Mouse (Mus musculus) neural tube, embryonic 12.5 days (tissue): ENCODE measurements around the gene Abcb8. TPM values are rescaled to one million over a fixed set of nuclear protein-coding genes. Genes with fewer than 3 reads are reported as not detected.
A peak's percentile ranks its signal among the peaks of the same experiment; 100 is the strongest.
"Not testable (repeated sequence)": the region's sequence is repeated elsewhere in the genome, so short reads cannot be mapped to it uniquely, and the experiment has no call there.

Experiments used
- ATAC-seq: fragments of 200-750 bp; cut with Nextera tagmentation; 2 replicates; pipeline ENCODE4 v1.8.0; 2017; ENCODE audit warnings: low read depth, mild to moderate bottlenecking, moderate TSS enrichment, moderate library complexity; ENCODE audit not compliant: low FRiP score
- H3K27ac ChIP-seq: fragments of 300-500 bp; sonication (generic); 2 replicates; pipeline ENCODE4 v1.5.1; 2016
- H3K27me3 ChIP-seq: fragments of 300-500 bp; sonication (generic); replicated peaks from 2 replicates; pipeline ENCODE4 v1.6.1; 2016; ENCODE audit warnings: mild to moderate bottlenecking
- H3K36me3 ChIP-seq: fragments of 300-500 bp; sonication (generic); 2 replicates; pipeline ENCODE4 v1.6.1; 2016; ENCODE audit warnings: mild to moderate bottlenecking
- H3K4me1 ChIP-seq: fragments of 300-500 bp; sonication (generic); 2 replicates; pipeline ENCODE4 v1.6.1; 2016
- H3K4me2 ChIP-seq: fragments of 300-500 bp; sonication (generic); replicated peaks from 2 replicates; pipeline ENCODE4 v1.6.1; 2016; ENCODE audit warnings: mild to moderate bottlenecking
- H3K4me3 ChIP-seq: fragments of 300-500 bp; sonication (generic); 2 replicates; pipeline ENCODE4 v1.5.1; 2016
- H3K9ac ChIP-seq: fragments of 300-500 bp; sonication (generic); 2 replicates; pipeline ENCODE4 v1.6.1; 2016; ENCODE audit warnings: mild to moderate bottlenecking
- H3K9me3 ChIP-seq: fragments of 300-500 bp; sonication (generic); 2 replicates; pipeline ENCODE4 v1.6.1; 2016; ENCODE audit warnings: mild to moderate bottlenecking
- whole genome bisulfite sequencing: fragments of 180-500 bp; shearing (Covaris S2); methylation state at CpG from one replicate; pipeline ENCODE4 v1.1.7; 2016; 5-methylcytosine and 5-hydroxymethylcytosine counted together
- polyA plus RNA-seq: library from polyadenylated mRNA; unstranded; fragments of >200 nt; fragmentation: Nextera tagmentation; extraction: Ambion mirVana; gene quantifications from 2 replicates; pipeline ENCODE4 v1.2.1, GENCODE M21; 2016

Abcb8 gene
- polyA plus RNA-seq, 1 experiment from 2014 or later = 52.7 TPM

- H3K4me1 ChIP-seq = peaks cover 30% of the 10 kb centered on the region
- peak overlapping the region; percentile 54 for H3K9ac ChIP-seq
- H3K36me3 ChIP-seq = no peaks in the 10 kb centered on the region
- peak; percentile 52 for ATAC-seq
- peaks cover 39% of the 10 kb centered on the region for H3K27me3 ChIP-seq
- H3K27ac ChIP-seq = 0 out of 2 replicates have a peak overlapping the region, but pooled peaks have one; percentile 12
- peak overlapping the region; percentile 95 for H3K4me2 ChIP-seq
- H3K4me3 ChIP-seq = peak overlapping the region; percentile 40
- H3K9me3 ChIP-seq = no peaks in the 10 kb centered on the region
- WGBS = under 1% methylated on average over 73 of the region's 73 CpGs
These were observed 5.9 kb upstream of the Abcb8 start for GRCm38 (mm10) chr5:24387264-24388241.

DNA sequence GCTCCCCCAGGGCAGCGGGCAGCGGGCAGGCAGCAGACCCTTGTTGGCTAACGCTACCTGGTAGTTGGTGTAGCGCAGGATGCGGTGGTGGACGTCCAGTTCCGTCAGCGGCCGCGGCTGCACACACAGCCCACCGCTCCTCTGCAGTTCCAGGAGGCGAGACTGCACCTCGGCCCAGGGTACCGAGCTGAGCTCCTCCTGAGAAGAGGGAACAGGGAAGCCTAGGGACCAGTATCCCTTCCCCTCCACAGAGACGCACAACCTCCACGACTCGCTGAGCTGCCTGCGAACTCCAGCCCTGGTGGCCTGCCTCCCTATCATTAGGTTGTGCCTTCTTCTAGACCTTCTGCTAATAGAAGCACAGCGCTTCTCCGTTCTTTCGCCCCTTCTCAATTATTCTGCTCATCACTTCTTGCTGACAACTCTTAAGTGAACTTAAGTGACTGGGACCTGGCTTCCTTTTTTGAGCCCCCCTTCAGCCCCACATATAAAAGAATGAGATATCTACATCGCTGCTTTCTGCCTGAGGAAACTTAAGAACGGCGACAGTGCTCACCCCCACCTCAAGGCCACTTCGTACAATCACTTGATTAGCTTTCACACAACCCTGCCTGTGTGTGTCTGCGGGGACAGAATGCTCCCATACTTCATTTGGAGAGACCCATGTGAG lies 5.1 kb upstream of the Abcb8 start:
- WGBS = 25% methylated on average over 26 of the region's 26 CpGs
- H3K4me2 ChIP-seq = peak overlapping the region; percentile 95
- peaks cover 39% of the 10 kb centered on the region for H3K27me3 ChIP-seq

GRCm38 (mm10) chr5:24389011-24389657 lies 4.3 kb upstream of the Abcb8 start:
- H3K27me3 ChIP-seq = peaks cover 39% of the 10 kb centered on the region

More for the DNA sequence above, 5.1 kb upstream of the Abcb8 start:
- ATAC-seq = no peak
- H3K36me3 ChIP-seq = no peaks in the 10 kb centered on the region
- 0 out of 2 replicates have a peak overlapping the region, but pooled peaks have one; percentile 12 for H3K27ac ChIP-seq
- peak overlapping the region; percentile 40 for H3K4me3 ChIP-seq
- H3K9ac ChIP-seq = peak overlapping the region; percentile 54
- peaks cover 23% of the 10 kb centered on the region for H3K4me1 ChIP-seq
- no peaks in the 10 kb centered on the region for H3K9me3 ChIP-seq

DNA sequence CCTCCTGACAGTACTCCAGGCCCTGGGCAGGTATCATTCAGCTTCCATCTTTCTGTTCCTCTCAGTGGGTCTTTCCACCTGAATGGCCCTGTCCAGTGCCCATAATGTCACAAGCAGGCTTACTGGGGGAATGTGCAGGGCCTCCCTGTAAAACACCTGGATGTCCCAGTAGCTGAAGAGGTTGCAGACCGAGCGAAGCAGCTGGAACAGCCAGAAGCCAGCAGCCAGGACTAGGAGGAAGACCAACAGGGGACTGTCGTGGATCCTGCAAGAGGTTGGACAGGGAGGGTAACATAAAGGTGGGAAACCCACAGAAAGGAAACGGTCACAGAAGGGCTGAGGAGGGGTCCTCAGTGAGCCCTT lies 3.8 kb upstream of the Abcb8 start:
- peaks cover 20% of the 10 kb centered on the region for H3K4me1 ChIP-seq
- H3K4me3 ChIP-seq = no peak overlapping the region
- no peaks in the 10 kb centered on the region for H3K9me3 ChIP-seq
- no peak overlapping the region for H3K4me2 ChIP-seq
- WGBS = 85% methylated on average over 4 of the region's 4 CpGs
- no peak for ATAC-seq
- H3K36me3 ChIP-seq = no peaks in the 10 kb centered on the region
- no peak overlapping the region for H3K27ac ChIP-seq
- no peak overlapping the region for H3K9ac ChIP-seq
- H3K27me3 ChIP-seq = peaks cover 39% of the 10 kb centered on the region

More at GRCm38 (mm10) chr5:24389011-24389657, 4.3 kb upstream of the Abcb8 start:
- no peak overlapping the region for H3K27ac ChIP-seq
- ATAC-seq = no peak
- no peak overlapping the region for H3K4me3 ChIP-seq
- H3K9me3 ChIP-seq = no peaks in the 10 kb centered on the region
- no peak overlapping the region for H3K9ac ChIP-seq
- 52% methylated on average over 7 of the region's 7 CpGs for WGBS
- H3K4me1 ChIP-seq = peaks cover 20% of the 10 kb centered on the region
- no peaks in the 10 kb centered on the region for H3K36me3 ChIP-seq
- 0 out of 2 replicates have a peak overlapping the region, but pooled peaks have one; percentile 95 for H3K4me2 ChIP-seq

GRCm38 (mm10) chr5:24391864-24392263 lies 1.6 kb upstream of the Abcb8 start, which contains the start of gene Atg9b:
Atg9b (minus strand) TSS chr5:24392143.
- Histone ChIP-seq H3K4me1 (peaks cover 19% of the 10 kb centered on the region), H3K27me3 (peaks cover 19% of the 10 kb centered on the region), H3K4me2 (no peak within 1 kb of the TSS), H3K36me3 (no peaks in the 10 kb centered on the region), H3K9me3 (no peaks in the 10 kb centered on the region), H3K27ac (no peak within 1 kb of the TSS), H3K4me3 (no peak within 1 kb of the TSS), H3K9ac (no peak within 1 kb of the TSS)
- WGBS = 82% methylated on average over 7 of the region's 7 CpGs
- no peak for ATAC-seq

GRCm38 (mm10) chr5:24392724-24393123 lies 739 bp upstream of the Abcb8 start:
- WGBS = 75% methylated on average over 7 of the region's 7 CpGs
- no peak overlapping the region for H3K4me2 ChIP-seq

DNA sequence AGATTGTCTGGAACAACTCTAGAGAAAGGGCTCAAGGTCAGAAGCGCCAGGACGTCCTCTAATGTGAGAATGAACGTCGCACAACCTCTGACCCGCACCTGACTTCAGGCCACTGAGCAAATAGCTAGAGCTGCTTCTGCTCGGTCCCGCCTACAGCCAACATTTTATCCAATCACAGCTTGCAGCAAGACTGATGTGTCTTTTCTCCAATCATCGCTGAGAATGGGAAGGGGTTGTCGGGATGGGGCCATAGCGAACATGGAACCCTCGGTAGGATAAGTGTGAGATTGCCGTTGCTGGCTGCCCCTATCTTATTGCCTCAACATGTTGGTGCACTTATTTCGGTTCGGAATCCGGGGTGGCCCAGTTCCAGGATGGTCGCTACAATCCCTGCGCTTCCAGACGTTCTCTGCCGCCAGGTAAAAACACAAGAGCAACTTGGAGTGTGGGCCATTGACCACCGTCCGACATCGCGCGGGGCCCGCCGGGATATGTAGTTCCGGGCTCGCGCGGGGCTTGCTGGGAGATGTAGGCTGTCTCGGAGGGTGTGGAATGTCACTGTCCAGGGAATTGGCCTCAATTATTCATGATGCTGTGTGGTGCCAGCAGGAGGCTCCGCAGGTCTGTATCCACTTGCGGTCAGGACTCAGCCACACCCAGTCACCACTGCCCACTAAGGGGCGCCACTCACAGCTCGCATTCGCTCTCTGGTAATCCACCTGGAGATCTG lies 867 bp downstream of the Abcb8 start:
- no peaks in the 10 kb centered on the region for H3K36me3 ChIP-seq
- H3K4me2 ChIP-seq = peak overlapping the region; percentile 55
- 0 out of 2 replicates have a peak, but pooled peaks cover 2% of the 10 kb centered on the region for H3K4me1 ChIP-seq
- no peaks in the 10 kb centered on the region for H3K27me3 ChIP-seq
- H3K27ac ChIP-seq = no peak overlapping the region
- no peaks in the 10 kb centered on the region for H3K9me3 ChIP-seq
- peak overlapping the region; percentile 19; the same call in 1 of the 2 replicates for H3K9ac ChIP-seq
- H3K4me3 ChIP-seq = peak overlapping the region; percentile 44
- WGBS = 1% methylated on average over 36 of the region's 36 CpGs
- ATAC-seq = peak; percentile 97

More at GRCm38 (mm10) chr5:24392724-24393123, 739 bp upstream of the Abcb8 start:
- peaks cover 11% of the 10 kb centered on the region for H3K27me3 ChIP-seq
- peaks cover 10% of the 10 kb centered on the region for H3K4me1 ChIP-seq
- H3K9me3 ChIP-seq = no peaks in the 10 kb centered on the region
- ATAC-seq = no peak
- no peak overlapping the region for H3K9ac ChIP-seq
- H3K36me3 ChIP-seq = no peaks in the 10 kb centered on the region
- H3K4me3 ChIP-seq = no peak overlapping the region
- H3K27ac ChIP-seq = no peak overlapping the region

- ATAC-seq, H3K9ac ChIP-seq, H3K27me3 ChIP-seq, H3K4me3 ChIP-seq, H3K4me1 ChIP-seq, H3K27ac ChIP-seq, H3K4me2 ChIP-seq, H3K9me3 ChIP-seq: not testable (repeated sequence)
- WGBS = 89% methylated on average over 6 of the region's 6 CpGs
- H3K36me3 ChIP-seq = peaks cover 14% of the 10 kb centered on the region
These were observed 2.8 kb downstream of the Abcb8 start for GRCm38 (mm10) chr5:24396254-24396653.

- 87% methylated on average over 10 of the region's 10 CpGs for WGBS
- H3K27me3 ChIP-seq = no peaks in the 10 kb centered on the region
- H3K9me3 ChIP-seq = no peaks in the 10 kb centered on the region
- ATAC-seq = no peak
- no peak overlapping the region for H3K4me2 ChIP-seq
- H3K4me1 ChIP-seq = no peaks in the 10 kb centered on the region
- no peak overlapping the region for H3K4me3 ChIP-seq
- peaks cover 26% of the 10 kb centered on the region for H3K36me3 ChIP-seq
- H3K9ac ChIP-seq = no peak overlapping the region
- H3K27ac ChIP-seq = no peak overlapping the region
These were observed 6.2 kb downstream of the Abcb8 start for GRCm38 (mm10) chr5:24399686-24400085.

GRCm38 (mm10) chr5:24400362-24400761 lies 6.9 kb downstream of the Abcb8 start:
- ATAC-seq = no peak
- Histone ChIP-seq H3K4me3 (no peak overlapping the region), H3K9ac (no peak overlapping the region), H3K27me3 (no peaks in the 10 kb centered on the region), H3K27ac (no peak overlapping the region), H3K36me3 (peaks cover 31% of the 10 kb centered on the region), H3K9me3 (no peaks in the 10 kb centered on the region), H3K4me2 (no peak overlapping the region), H3K4me1 (no peaks in the 10 kb centered on the region)
- WGBS = 86% methylated on average over 11 of the region's 11 CpGs

DNA sequence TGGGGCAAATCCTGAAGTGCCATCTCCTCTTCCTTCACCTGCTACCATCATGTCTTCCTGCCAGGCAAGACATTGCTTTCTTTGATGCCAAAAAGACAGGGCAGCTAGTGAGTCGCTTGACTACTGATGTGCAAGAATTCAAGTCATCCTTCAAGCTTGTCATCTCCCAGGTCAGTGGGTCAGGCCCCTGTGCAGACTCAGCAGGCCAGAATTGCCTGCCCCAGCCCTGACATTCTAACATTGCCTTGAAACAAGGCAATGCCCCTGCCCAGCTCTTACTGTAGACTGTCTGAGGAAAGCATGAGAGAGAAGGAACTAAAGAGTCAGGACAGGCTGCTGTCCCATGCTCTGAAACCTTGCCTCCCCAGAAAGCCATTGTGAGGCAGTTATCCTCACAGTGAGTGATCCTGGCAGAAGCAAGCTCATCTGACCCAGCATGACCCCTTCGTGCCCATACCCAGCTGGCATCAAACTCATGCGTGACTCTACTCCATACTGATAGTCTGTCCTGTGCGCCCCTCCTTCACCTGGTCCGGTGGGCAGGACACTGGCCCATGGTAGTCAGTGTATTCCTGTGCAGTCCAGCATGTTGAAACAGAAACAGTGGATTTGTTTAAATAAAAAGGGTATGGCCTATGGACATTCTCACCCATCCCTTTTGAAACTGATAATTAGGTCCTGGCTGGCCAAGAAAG lies 7.6 kb downstream of the Abcb8 start:
- Histone ChIP-seq H3K9me3 (no peaks in the 10 kb centered on the region), H3K4me3 (no peak overlapping the region), H3K9ac (no peak overlapping the region), H3K27ac (no peak overlapping the region), H3K4me2 (no peak overlapping the region), H3K36me3 (peaks cover 36% of the 10 kb centered on the region), H3K4me1 (no peaks in the 10 kb centered on the region), H3K27me3 (no peaks in the 10 kb centered on the region)
- no peak for ATAC-seq
- WGBS = 91% methylated on average over 5 of the region's 5 CpGs
